Mouse (Mus musculus) cortical plate, adult 2 months (tissue): ENCODE measurements around the gene Gga1. TPM values are rescaled to one million over a fixed set of nuclear protein-coding genes. Genes with fewer than 3 reads are reported as not detected.
A peak's percentile ranks its signal among the peaks of the same experiment; 100 is the strongest.

Experiments
- H3K27ac ChIP-seq: fragments of 200-500 bp; 2 replicates; pipeline ENCODE4 v1.5.1; 2012; ENCODE audit warnings: low read length, control low read depth, inconsistent platforms; ENCODE audit not compliant: insufficient read depth
- H3K4me1 ChIP-seq: fragments of 200-500 bp; 2 replicates; pipeline ENCODE4 v1.6.1; 2011; ENCODE audit warnings: low read length; ENCODE audit not compliant: control insufficient read depth, insufficient read depth
- H3K4me3 ChIP-seq: fragments of 200-500 bp; 2 replicates; pipeline ENCODE4 v1.5.1; 2011; ENCODE audit warnings: mild to moderate bottlenecking, low read length, control low read depth; ENCODE audit not compliant: insufficient read depth
- CTCF ChIP-seq: fragments of 200-500 bp; IDR thresholded peaks from 2 replicates; pipeline ENCODE4 v1.5.1; 2011; ENCODE audit warnings: mild to moderate bottlenecking, control low read depth, low read length; ENCODE audit not compliant: insufficient read depth; ENCODE audit errors: extremely low read depth
- POLR2A ChIP-seq: fragments of 200-500 bp; IDR thresholded peaks from 2 replicates; pipeline ENCODE4 v1.6.1; 2011; ENCODE audit warnings: mild to moderate bottlenecking, low read length, control low read depth; ENCODE audit not compliant: insufficient read depth; ENCODE audit errors: extremely low read depth
- polyA plus RNA-seq: library from polyadenylated mRNA; depleted of rRNA; stranded (reverse); fragments of >200 nt; gene quantifications from 2 replicates; pipeline ENCODE4 v1.2.3, GENCODE M21; 2012

Gga1 gene
- polyA plus RNA-seq, 1 experiment = 72.6 TPM

- TF ChIP-seq CTCF = no peak
- no peak for TF ChIP-seq POLR2A
- H3K4me1 ChIP-seq = no peaks in the 10 kb centered on the region
- H3K27ac ChIP-seq = no peak overlapping the region
- H3K4me3 ChIP-seq = no peak overlapping the region
Measured at GRCm38 (mm10) chr15:78892440-78892839, 15.4 kb downstream of the Gga1 start.

GRCm38 (mm10) chr15:78894726-78895125, 17.7 kb downstream of the Gga1 start:
- no peak for TF ChIP-seq POLR2A
- TF ChIP-seq CTCF = no peak
- Histone ChIP-seq H3K27ac (no peak overlapping the region), H3K4me3 (no peak overlapping the region), H3K4me1 (no peaks in the 10 kb centered on the region)

- Histone ChIP-seq H3K4me1 (no peaks in the 10 kb centered on the region), H3K27ac (no peak overlapping the region), H3K4me3 (no peak overlapping the region)
- TF ChIP-seq CTCF = no peak
- no peak for TF ChIP-seq POLR2A
Measured at GRCm38 (mm10) chr15:78895741-78896140, 18.8 kb downstream of the Gga1 start.

- TF ChIP-seq CTCF (no peak), POLR2A (no peak)
- Histone ChIP-seq H3K4me1 (no peaks in the 10 kb centered on the region), H3K4me3 (no peak overlapping the region), H3K27ac (no peak overlapping the region)
Measured at GRCm38 (mm10) chr15:78896149-78896548, 19.2 kb downstream of the Gga1 start.

GRCm38 (mm10) chr15:78897488-78897887, 20.5 kb downstream of the Gga1 start:
- TF ChIP-seq POLR2A (no peak), CTCF (no peak)
- Histone ChIP-seq H3K4me3 (no peak overlapping the region), H3K4me1 (no peaks in the 10 kb centered on the region), H3K27ac (no peak overlapping the region)

GRCm38 (mm10) chr15:78898507-78899001, 21.6 kb downstream of the Gga1 start:
- TF ChIP-seq CTCF (no peak), POLR2A (no peak)
- Histone ChIP-seq H3K27ac (no peak overlapping the region), H3K4me3 (no peak overlapping the region; the same call in 1 of the 2 replicates), H3K4me1 (peaks cover 2% of the 10 kb centered on the region; the same call in 1 of the 2 replicates)

GRCm38 (mm10) chr15:78899409-78899739, 22.4 kb downstream of the Gga1 start, which contains the start of gene Gm49510:
TSS of gene Gm49510 (plus strand) at chr15:78899667.
- TF ChIP-seq CTCF (no peak), POLR2A (no peak)
- peaks cover 2% of the 10 kb centered on the region; the same call in 1 of the 2 replicates for H3K4me1 ChIP-seq
- H3K27ac ChIP-seq = peak within 1 kb of the TSS; percentile 83
- H3K4me3 ChIP-seq = peak within 1 kb of the TSS; percentile 98

- peak within 1 kb of the TSS; percentile 83 for H3K27ac ChIP-seq
- TF ChIP-seq CTCF = no peak
- TF ChIP-seq POLR2A = peak; percentile 42; the same call in 1 of the 2 replicates
Measured at GRCm38 (mm10) chr15:78899740-78900584, 23.0 kb downstream of the Gga1 start, which contains the start of gene Sh3bp1. TSS of gene Sh3bp1 (plus strand) at chr15:78899768.

GRCm38 (mm10) chr15:78900585-78901421, 23.8 kb downstream of the Gga1 start:
- TF ChIP-seq CTCF (no peak), POLR2A (no peak)
- H3K4me3 ChIP-seq = peak overlapping the region; percentile 98
- no peak overlapping the region for H3K27ac ChIP-seq

More at GRCm38 (mm10) chr15:78899740-78900584, 23.0 kb downstream of the Gga1 start, which contains the start of gene Sh3bp1:
- Histone ChIP-seq H3K4me1 (peaks cover 2% of the 10 kb centered on the region; the same call in 1 of the 2 replicates), H3K4me3 (peak within 1 kb of the TSS; percentile 98)

More at GRCm38 (mm10) chr15:78900585-78901421, 23.8 kb downstream of the Gga1 start:
- peaks cover 2% of the 10 kb centered on the region; the same call in 1 of the 2 replicates for H3K4me1 ChIP-seq
